Mouse (Mus musculus) heart, embryonic 16.5 days (tissue): ENCODE measurements at regions not wholly inside any gene's neighbourhood (a gene's known extent, or its start where the extent isn't known, plus 50 kb on each side); places are given as distances from the start of the nearest gene placed in this dataset.

Experiments used
- ATAC-seq: fragments of 200-750 bp; cut with Nextera tagmentation; replicated peaks from 2 replicates; pipeline ENCODE4 v1.8.0; 2017; ENCODE audit warnings: moderate number of reproducible peaks; ENCODE audit not compliant: insufficient read depth, low FRiP score; ENCODE audit errors: extremely low read depth
- H3K27ac ChIP-seq: fragments of 300-500 bp; sonication (generic); 2 replicates; pipeline ENCODE4 v1.5.1; 2014; ENCODE audit warnings: mild to moderate bottlenecking, low read length, control low read depth, moderate library complexity
- H3K27me3 ChIP-seq: fragments of 300-500 bp; sonication (generic); 2 replicates; pipeline ENCODE4 v1.6.1; 2014; ENCODE audit warnings: low read length, mixed read lengths; ENCODE audit not compliant: control insufficient read depth, insufficient read depth
- H3K36me3 ChIP-seq: fragments of 300-500 bp; sonication (generic); 2 replicates; pipeline ENCODE4 v1.6.1; 2014; ENCODE audit not compliant: control insufficient read depth, insufficient read depth
- H3K4me1 ChIP-seq: fragments of 300-500 bp; sonication (generic); 2 replicates; pipeline ENCODE4 v1.6.1; 2014; ENCODE audit warnings: low read length, mixed read lengths; ENCODE audit not compliant: control insufficient read depth, insufficient read depth
- H3K4me2 ChIP-seq: fragments of 300-500 bp; sonication (generic); 2 replicates; pipeline ENCODE4 v1.6.1; 2014; ENCODE audit warnings: low read depth, mild to moderate bottlenecking, control low read depth, low read length
- H3K4me3 ChIP-seq: fragments of 300-500 bp; sonication (generic); 2 replicates; pipeline ENCODE4 v1.5.1; 2014; ENCODE audit warnings: mild to moderate bottlenecking, control low read depth, low read length
- H3K9ac ChIP-seq: fragments of 300-500 bp; sonication (generic); 2 replicates; pipeline ENCODE4 v1.6.1; 2014; ENCODE audit warnings: low read length, control low read depth
- H3K9me3 ChIP-seq: fragments of 300-500 bp; sonication (generic); replicated peaks from 2 replicates; pipeline ENCODE4 v1.6.1; 2016; ENCODE audit warnings: low read length; ENCODE audit not compliant: control insufficient read depth
- WGBS: fragments of 180-500 bp; shearing (Covaris S2); extraction: QIAGEN DNeasy Blood & Tissue Kit; methylation state at CpG from one replicate; pipeline ENCODE4 v1.1.7; 2014; 5-methylcytosine and 5-hydroxymethylcytosine counted together

- 48% methylated on average over 5 of the region's 5 CpGs for WGBS
- ATAC-seq: no peak
- Histone ChIP-seq H3K27ac (no peak overlapping the region), H3K4me2 (no peak overlapping the region), H3K36me3 (no peaks in the 10 kb centered on the region), H3K9ac (no peak overlapping the region), H3K9me3 (no peaks in the 10 kb centered on the region), H3K4me1 (no peaks in the 10 kb centered on the region), H3K4me3 (no peak overlapping the region), H3K27me3 (peaks cover 2% of the 10 kb centered on the region; the same call in 1 of the 2 replicates)
Measured at GRCm38 (mm10) chrX:11901791-11902190, 258.4 kb downstream of the Bcor start.

- Histone ChIP-seq H3K27me3 (peaks cover 2% of the 10 kb centered on the region; the same call in 1 of the 2 replicates), H3K27ac (no peak overlapping the region), H3K9me3 (no peaks in the 10 kb centered on the region), H3K36me3 (no peaks in the 10 kb centered on the region), H3K9ac (no peak overlapping the region), H3K4me1 (no peaks in the 10 kb centered on the region), H3K4me3 (no peak overlapping the region), H3K4me2 (no peak overlapping the region)
- 87% methylated on average over 4 of the region's 4 CpGs for WGBS
- ATAC-seq: no peak
Measured at GRCm38 (mm10) chrX:11903116-11903700, 256.9 kb downstream of the Bcor start.

- Histone ChIP-seq H3K9me3 (no peaks in the 10 kb centered on the region), H3K4me1 (no peaks in the 10 kb centered on the region), H3K36me3 (no peaks in the 10 kb centered on the region), H3K27me3 (no peaks in the 10 kb centered on the region), H3K4me2 (no peak overlapping the region), H3K9ac (no peak overlapping the region), H3K27ac (no peak overlapping the region), H3K4me3 (no peak overlapping the region)
- no peak for ATAC-seq
- 50% methylated on average over 5 of the region's 5 CpGs for WGBS
Measured at GRCm38 (mm10) chrX:11905231-11905630, 254.9 kb downstream of the Bcor start.

GRCm38 (mm10) chrX:11907167-11907566 is 253.0 kb downstream of the Bcor start:
- Histone ChIP-seq H3K36me3 (no peaks in the 10 kb centered on the region), H3K4me2 (no peak overlapping the region), H3K9me3 (no peaks in the 10 kb centered on the region), H3K4me1 (no peaks in the 10 kb centered on the region), H3K27me3 (no peaks in the 10 kb centered on the region), H3K27ac (no peak overlapping the region), H3K4me3 (no peak overlapping the region), H3K9ac (no peak overlapping the region)
- peak; percentile 81 for ATAC-seq
- WGBS: 35% methylated on average over 6 of the region's 6 CpGs

- Histone ChIP-seq H3K36me3 (no peaks in the 10 kb centered on the region), H3K27ac (no peak overlapping the region), H3K9ac (no peak overlapping the region), H3K27me3 (0 out of 2 replicates have a peak, but pooled peaks cover 2% of the 10 kb centered on the region), H3K4me1 (0 out of 2 replicates have a peak, but pooled peaks cover 4% of the 10 kb centered on the region), H3K4me2 (no peak overlapping the region), H3K9me3 (no peaks in the 10 kb centered on the region), H3K4me3 (no peak overlapping the region)
- WGBS: 87% methylated on average over 10 of the region's 10 CpGs
- ATAC-seq: no peak
Measured at GRCm38 (mm10) chrX:11915984-11916383, 244.2 kb downstream of the Bcor start.

DNA sequence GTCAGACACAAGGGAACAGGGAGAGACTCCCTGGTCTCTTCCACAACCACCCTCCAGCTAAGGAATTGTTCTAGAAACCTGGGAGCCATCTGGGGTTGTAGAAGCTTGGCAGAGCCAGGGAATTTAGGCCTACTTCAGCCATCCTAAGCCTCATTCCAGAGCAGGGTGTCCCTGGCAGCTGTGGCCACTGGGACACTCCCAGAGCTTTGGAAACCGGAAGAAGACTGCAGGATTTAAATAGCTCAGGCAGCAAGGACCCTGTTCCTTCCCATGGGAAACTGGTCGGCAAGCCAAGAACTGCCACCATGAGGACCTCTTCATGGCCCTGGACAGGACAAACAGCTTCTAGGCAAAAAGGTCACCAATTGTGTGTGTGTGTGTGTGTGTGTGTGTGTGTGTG is 239.9 kb downstream of the Bcor start:
- Histone ChIP-seq H3K9me3 (no peaks in the 10 kb centered on the region), H3K9ac (no peak overlapping the region), H3K4me2 (no peak overlapping the region), H3K4me1 (0 out of 2 replicates have a peak, but pooled peaks cover 4% of the 10 kb centered on the region), H3K36me3 (no peaks in the 10 kb centered on the region), H3K4me3 (no peak overlapping the region), H3K27ac (0 out of 2 replicates have a peak overlapping the region, but pooled peaks have one; percentile 39), H3K27me3 (0 out of 2 replicates have a peak, but pooled peaks cover 4% of the 10 kb centered on the region)
- no peak for ATAC-seq
- WGBS: 30% methylated on average over 2 of the region's 2 CpGs

DNA sequence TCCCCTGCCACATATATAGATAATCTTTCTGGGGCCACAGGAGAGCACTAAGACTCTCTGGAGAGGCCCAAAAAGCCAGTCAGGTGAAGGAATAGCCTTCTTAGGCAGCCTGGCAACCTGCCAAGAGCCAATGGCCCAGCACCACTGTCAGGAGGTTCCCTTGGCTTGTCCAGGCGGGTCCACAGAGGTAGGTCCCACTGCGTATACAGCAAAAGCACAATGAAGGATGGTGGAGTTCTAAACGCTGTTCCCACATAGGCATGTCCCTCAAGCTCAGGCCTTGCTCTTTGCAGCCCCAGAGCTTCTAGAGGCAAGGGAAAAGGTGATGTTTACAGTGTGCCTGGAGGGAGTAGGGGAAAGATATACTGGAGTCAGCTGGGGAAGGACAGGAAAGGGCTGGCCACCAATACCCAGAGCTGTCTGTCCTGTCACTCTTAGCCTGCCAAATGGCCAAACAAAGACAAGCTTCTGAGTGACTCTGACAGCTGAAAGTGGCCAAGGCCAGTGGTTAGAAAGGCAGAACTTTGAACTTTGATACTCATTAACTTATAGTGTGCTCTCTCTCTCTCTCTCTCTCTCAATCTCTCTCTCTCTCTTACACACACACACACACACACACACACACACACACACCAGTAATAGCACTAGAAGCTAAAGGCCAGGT is 235.4 kb downstream of the Bcor start:
- ATAC-seq: no peak
- no peak overlapping the region for H3K4me3 ChIP-seq

GRCm38 (mm10) chrX:11926868-11927535 is 233.2 kb downstream of the Bcor start:
- Histone ChIP-seq H3K36me3 (no peaks in the 10 kb centered on the region), H3K4me1 (no peaks in the 10 kb centered on the region), H3K4me3 (no peak overlapping the region), H3K27ac (no peak overlapping the region), H3K9ac (no peak overlapping the region), H3K27me3 (peaks cover 7% of the 10 kb centered on the region), H3K9me3 (no peaks in the 10 kb centered on the region), H3K4me2 (no peak overlapping the region)
- no peak for ATAC-seq
- WGBS: 64% methylated on average over 10 of the region's 10 CpGs

More for the DNA sequence above, 235.4 kb downstream of the Bcor start:
- Histone ChIP-seq H3K4me2 (no peak overlapping the region), H3K36me3 (no peaks in the 10 kb centered on the region), H3K27me3 (peaks cover 3% of the 10 kb centered on the region), H3K9me3 (no peaks in the 10 kb centered on the region), H3K4me1 (0 out of 2 replicates have a peak, but pooled peaks cover 3% of the 10 kb centered on the region), H3K27ac (no peak overlapping the region), H3K9ac (no peak overlapping the region)
- WGBS: 69% methylated on average over 3 of the region's 3 CpGs

- Histone ChIP-seq H3K4me2 (no peak overlapping the region), H3K4me3 (no peak overlapping the region), H3K27ac (no peak overlapping the region), H3K36me3 (no peaks in the 10 kb centered on the region), H3K4me1 (no peaks in the 10 kb centered on the region), H3K9ac (no peak overlapping the region), H3K27me3 (peaks cover 5% of the 10 kb centered on the region), H3K9me3 (no peaks in the 10 kb centered on the region)
- 54% methylated on average over 6 of the region's 6 CpGs for WGBS
- no peak for ATAC-seq
Measured at GRCm38 (mm10) chrX:11929448-11929847, 230.7 kb downstream of the Bcor start.
